Mouse (Mus musculus) neutrophil, adult 65 days (primary cell): ENCODE results near the gene Drp2. TPM values are rescaled to one million over a fixed set of nuclear protein-coding genes. Genes with fewer than 3 reads are reported as not detected.

ENCODE experiments used
- total RNA-seq: library from RNA; stranded (reverse); gene quantifications from 2 replicates; pipeline ENCODE4 v1.2.4, GENCODE M21; 2023

Gene Drp2
- 0.19 and 0.25 TPM in 2 replicates for total RNA-seq

DNA sequence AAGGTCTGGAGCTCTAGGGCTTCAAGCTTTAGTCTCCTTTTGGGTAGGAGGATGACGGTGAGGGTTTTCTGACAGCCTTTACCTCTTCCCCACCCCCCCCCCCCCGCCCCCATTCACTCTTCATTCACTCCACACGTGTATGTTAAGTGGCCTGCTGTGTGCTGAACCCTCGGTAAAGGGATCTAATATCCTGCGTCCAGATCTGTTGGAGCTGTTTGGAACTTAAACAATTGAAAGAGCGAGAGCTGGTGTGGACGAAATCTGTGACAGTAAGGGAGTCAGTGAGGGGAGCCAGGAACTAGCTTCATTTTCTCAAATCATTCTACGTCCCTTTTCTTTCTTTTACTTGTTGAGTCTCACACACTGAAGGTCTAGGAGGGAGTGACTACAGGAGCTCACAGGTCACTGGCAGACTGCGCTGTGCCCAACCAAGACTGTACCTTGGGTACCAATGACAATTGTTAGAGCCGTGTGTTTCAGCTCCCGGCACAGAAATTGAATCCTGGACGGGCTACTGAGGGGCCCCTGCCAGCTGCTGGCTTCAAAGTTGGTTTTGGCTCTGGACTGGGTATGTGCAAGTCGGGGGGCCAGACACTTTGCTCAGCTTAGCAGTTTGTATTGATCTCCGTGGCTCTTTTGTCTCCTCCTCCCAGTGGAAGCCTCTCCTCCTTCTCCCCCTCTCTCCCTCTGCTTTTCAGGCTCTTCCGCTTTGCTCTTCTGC, at the start of gene Drp2:
TSS of gene Drp2 (plus strand) at position 689 of the 721 bp plus-strand sequence.

GRCm38 (mm10) chrX:134476290-134476689, 71.9 kb downstream of the Drp2 start, which contains the start of gene Taf7l:
TSS of gene Taf7l (minus strand) at chrX:134476490.

Other genes with a start within 250 kb of the Drp2 start
- 0.32 and 0.47 TPM in 2 replicates for gene Xkrx, start 242.5 kb upstream of the Drp2 start, total RNA-seq
- not detected in 2 replicates for gene Arl13a, start 217.1 kb upstream of the Drp2 start, total RNA-seq
- gene Nox1, start 182.6 kb upstream of the Drp2 start, total RNA-seq = not detected in 2 replicates
- gene Trmt2b, start 127.6 kb upstream of the Drp2 start, total RNA-seq = 12.1 and 13.7 TPM in 2 replicates
- not detected in 2 replicates for gene Tmem35a, start 109.3 kb upstream of the Drp2 start, total RNA-seq
- gene Cenpi, start 96.5 kb upstream of the Drp2 start, total RNA-seq = 11.2 and 12.3 TPM in 2 replicates
- gene Taf7l, start 71.9 kb downstream of the Drp2 start, total RNA-seq = not detected in 2 replicates
- gene Timm8a1, start 137.3 kb downstream of the Drp2 start, total RNA-seq = 8.4 and 9.0 TPM in 2 replicates
- gene Btk, start 179.0 kb downstream of the Drp2 start, total RNA-seq = 58.4 and 65.8 TPM in 2 replicates
- gene Rpl36a, start 181.1 kb downstream of the Drp2 start, total RNA-seq = 94.9 and 96.7 TPM in 2 replicates
- 102 and 112 TPM in 2 replicates for gene Gla, start 196.6 kb downstream of the Drp2 start, total RNA-seq
- gene Hnrnph2, start 196.6 kb downstream of the Drp2 start, total RNA-seq = 94.7 and 111 TPM in 2 replicates